Mouse (Mus musculus) macrophage (primary cell): ENCODE data around the gene Tm9sf2. TPM values are rescaled to one million over a fixed set of nuclear protein-coding genes. Genes with fewer than 3 reads are reported as not detected.

Experiments used
- H3K27ac ChIP-seq: fragments of 350-480 bp; formaldehyde crosslinking; 2 replicates; pipeline ENCODE4 v1.9.0; 2021
- H3K36me3 ChIP-seq: fragments of 350-480 bp; formaldehyde crosslinking; 2 replicates; pipeline ENCODE4 v1.9.0; 2021; ENCODE audit errors: inconsistent target
- H3K4me3 ChIP-seq: fragments of 350-480 bp; formaldehyde crosslinking; 2 replicates; pipeline ENCODE4 v1.9.0; 2021; ENCODE audit errors: inconsistent target
- H3K79me2 ChIP-seq: fragments of 350-480 bp; formaldehyde crosslinking; 2 replicates; pipeline ENCODE4 v1.9.0; 2021; ENCODE audit errors: inconsistent target
- WGBS: methylation state at CpG from one replicate; pipeline ENCODE4 v1.1.7; 2026; ENCODE audit warnings: inconsistent platforms; ENCODE audit not compliant: missing documents; 5-methylcytosine and 5-hydroxymethylcytosine counted together
- polyA plus RNA-seq: library from polyadenylated mRNA; stranded (reverse); fragments of 250-400 nt; gene quantifications from 3 replicates; pipeline ENCODE4 v1.2.4, GENCODE M21; 2018; ENCODE audit warnings: inconsistent platforms

Gene Tm9sf2
- polyA plus RNA-seq, 1 experiment from 2014 or later, result 98.5 TPM

DNA sequence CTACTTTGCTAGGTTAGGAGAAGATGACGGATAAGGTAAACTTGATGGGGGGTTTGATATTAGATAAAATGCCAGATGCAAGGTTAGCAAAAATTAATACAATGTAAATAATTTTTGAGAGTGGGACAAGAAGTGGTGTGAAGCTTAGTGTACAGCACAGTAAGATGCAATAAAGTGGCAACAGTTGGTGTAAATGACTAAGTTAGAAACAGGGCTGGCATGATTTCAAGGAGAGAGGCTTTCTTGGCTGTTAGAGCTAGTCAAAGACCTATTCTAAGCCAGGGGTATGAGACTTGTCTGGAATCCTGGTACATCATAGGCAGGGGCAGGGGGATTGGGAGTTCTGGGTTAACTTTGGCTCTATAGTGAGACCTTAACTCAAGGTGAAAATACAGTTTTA, 9.4 kb downstream of the Tm9sf2 start:
- no peak overlapping the region for H3K27ac ChIP-seq
- WGBS, result 100% methylated on average over 1 of the region's 1 CpGs
- peaks cover 92% of the 10 kb centered on the region for H3K79me2 ChIP-seq
- H3K4me3 ChIP-seq, result no peak overlapping the region
- no peaks in the 10 kb centered on the region for H3K36me3 ChIP-seq

DNA sequence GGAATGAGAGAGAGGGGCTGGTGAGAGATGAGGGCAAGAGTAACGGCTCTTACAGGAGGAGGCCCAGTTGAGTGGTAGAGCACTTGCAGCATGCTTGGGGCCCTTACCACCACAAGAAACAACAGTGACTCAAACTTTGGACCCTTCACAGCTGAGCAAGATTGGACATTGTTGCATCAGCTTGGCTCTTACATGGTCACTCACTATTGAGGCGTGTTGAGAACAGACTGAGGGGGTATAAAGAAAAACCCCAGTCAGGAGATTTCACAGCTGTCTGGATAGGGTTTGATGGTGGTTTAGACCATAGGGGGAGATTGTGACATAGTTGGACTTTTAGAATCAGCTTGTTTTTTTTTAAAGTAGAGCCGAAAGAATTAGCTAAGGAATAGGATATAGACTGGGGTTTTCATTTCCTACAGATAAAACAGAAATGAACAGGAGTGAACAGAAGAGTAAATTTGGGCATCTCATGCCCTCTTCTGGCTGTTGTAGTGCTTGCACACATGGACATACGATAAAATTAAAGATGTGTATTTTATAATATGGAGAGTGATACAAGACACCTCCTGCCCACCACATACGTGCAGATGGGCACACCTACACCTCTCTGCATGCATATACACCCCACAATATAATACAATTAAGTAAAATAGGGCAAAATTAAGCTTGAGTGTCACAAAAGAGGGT, 23.4 kb downstream of the Tm9sf2 start:
- H3K27ac ChIP-seq, result no peak overlapping the region

DNA sequence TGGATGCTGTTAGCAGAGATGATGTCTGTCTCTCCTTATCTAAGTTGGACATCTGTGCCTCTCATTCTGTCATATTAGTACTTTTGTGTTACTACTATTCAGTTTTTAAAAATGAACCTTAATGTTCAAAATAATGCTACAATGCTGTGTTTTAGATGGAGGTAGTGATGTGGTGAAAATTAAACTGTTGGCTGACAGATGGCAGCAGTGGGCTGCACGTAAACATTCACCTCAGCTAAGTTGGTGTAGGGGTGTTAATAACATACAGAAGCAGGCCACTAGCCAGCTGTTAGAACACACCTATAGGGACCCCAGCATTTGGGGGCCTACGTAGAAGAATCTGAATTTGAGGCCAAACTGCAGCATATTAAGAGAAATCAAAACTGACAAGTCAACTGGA, 24.8 kb downstream of the Tm9sf2 start:
- Histone ChIP-seq H3K79me2 (peaks cover 79% of the 10 kb centered on the region), H3K27ac (no peak overlapping the region), H3K36me3 (peaks cover 66% of the 10 kb centered on the region), H3K4me3 (no peak overlapping the region)
- WGBS, result 93% methylated on average over 2 of the region's 2 CpGs

More for the DNA sequence above, 23.4 kb downstream of the Tm9sf2 start:
- WGBS, result 55% methylated on average over 5 of the region's 5 CpGs
- H3K4me3 ChIP-seq, result no peak overlapping the region
- H3K79me2 ChIP-seq, result peaks cover 76% of the 10 kb centered on the region
- H3K36me3 ChIP-seq, result peaks cover 72% of the 10 kb centered on the region

DNA sequence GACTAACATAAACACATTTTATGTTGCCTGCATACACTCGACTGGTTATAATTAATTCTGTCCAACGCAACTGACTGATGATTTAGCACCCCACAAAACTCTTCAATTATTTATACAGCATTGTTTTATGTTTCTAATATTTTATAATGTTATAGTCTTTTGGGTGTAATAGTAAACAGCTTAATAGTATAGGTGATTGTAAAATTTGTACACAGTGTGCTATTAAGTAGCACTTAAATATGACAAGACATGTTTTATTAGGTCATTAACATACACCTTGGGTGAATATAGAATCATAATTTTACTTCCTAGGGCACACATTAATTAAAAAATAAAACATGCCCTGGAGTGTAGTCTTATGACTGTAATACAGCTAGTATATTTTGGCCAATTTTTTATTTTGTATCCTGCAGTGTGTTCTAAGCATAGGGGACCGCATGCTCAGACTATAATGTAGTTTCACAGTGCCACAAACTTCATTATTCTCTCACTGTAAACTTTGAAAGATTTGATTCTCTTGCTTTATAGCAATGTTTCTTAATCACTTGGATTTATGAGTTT, 29.6 kb downstream of the Tm9sf2 start:
- H3K36me3 ChIP-seq, result peaks cover 67% of the 10 kb centered on the region
- 97% methylated on average over 3 of the region's 3 CpGs for WGBS
- H3K4me3 ChIP-seq, result no peak overlapping the region
- no peak overlapping the region for H3K27ac ChIP-seq
- peaks cover 46% of the 10 kb centered on the region for H3K79me2 ChIP-seq

DNA sequence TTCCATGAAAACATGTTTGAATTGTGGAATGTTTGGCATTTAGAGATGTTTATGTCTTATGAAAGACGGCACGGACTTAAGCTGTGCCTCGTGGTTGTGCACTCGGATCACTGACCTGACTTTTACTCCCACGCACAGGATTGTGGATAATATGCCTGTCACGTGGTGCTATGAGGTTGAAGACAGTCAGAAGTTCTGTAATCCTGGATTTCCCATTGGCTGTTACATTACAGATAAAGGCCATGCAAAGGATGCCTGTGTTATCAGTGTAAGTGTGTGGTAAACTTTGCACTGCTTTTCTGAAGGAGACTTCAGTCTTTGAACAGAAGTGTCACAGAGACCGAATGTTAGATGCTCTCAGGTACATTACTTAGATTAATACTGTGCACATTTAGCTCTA, 30.4 kb downstream of the Tm9sf2 start:
- H3K27ac ChIP-seq, result no peak overlapping the region
- H3K4me3 ChIP-seq, result no peak overlapping the region
- H3K79me2 ChIP-seq, result peaks cover 38% of the 10 kb centered on the region; the same call in 1 of the 2 replicates
- H3K36me3 ChIP-seq, result peaks cover 73% of the 10 kb centered on the region
- 99% methylated on average over 7 of the region's 7 CpGs for WGBS

DNA sequence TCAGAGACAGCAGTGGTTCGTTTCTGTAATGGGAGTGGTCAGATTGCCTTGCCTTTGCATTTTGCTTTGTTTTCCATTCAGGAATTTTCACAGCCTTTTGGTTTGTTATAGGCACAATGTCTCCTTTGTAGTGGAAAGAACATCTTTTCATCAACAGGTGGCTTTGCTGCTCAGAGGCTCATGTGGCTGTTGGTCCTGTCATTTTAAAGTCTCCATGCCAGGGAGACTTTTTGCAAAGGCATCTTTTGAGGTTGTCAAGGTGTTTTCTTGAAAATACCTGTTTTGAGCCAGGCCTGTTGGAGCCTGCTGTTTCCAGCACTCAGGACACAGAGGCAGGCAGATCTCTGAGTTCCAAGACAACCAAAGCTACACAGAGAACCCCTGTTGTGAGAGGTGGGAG, 33.3 kb downstream of the Tm9sf2 start:
- no peak overlapping the region for H3K27ac ChIP-seq
- H3K4me3 ChIP-seq, result no peak overlapping the region
- H3K36me3 ChIP-seq, result peaks cover 69% of the 10 kb centered on the region
- H3K79me2 ChIP-seq, result peaks cover 11% of the 10 kb centered on the region; the same call in 1 of the 2 replicates
- WGBS, result 27% methylated on average over 1 of the region's 1 CpGs

DNA sequence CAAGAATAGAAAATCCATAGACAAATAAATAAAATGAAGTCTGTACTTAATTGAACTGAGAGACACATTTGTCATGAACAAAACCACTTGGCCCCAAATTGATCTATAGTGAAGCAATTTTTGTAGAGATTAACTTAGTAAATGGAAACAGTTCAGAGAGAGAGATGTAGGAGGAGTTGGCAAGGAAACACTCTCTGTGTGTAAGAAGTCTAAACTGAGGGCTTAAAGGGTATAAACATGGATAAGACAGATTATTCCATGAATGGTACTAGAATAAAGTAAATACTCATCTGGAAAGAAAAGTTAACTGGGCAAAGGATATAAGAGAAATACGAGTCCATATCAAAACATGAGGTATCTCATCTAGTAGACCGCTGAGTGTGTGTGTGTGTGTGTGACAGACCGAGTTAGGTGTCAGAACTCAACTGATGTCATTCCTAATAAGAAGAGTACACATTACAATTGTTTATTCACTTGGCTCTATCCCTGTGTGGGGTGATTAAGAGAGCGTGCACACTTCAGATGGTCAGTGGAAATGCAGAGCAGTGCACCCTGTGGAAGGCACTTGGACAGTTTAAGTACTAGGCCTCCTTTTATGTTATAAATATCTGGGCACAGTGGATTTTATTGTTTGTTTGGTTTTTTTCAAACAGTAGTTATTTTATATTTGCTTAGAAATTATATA, 36.9 kb downstream of the Tm9sf2 start:
- H3K36me3 ChIP-seq, result peaks cover 78% of the 10 kb centered on the region

DNA sequence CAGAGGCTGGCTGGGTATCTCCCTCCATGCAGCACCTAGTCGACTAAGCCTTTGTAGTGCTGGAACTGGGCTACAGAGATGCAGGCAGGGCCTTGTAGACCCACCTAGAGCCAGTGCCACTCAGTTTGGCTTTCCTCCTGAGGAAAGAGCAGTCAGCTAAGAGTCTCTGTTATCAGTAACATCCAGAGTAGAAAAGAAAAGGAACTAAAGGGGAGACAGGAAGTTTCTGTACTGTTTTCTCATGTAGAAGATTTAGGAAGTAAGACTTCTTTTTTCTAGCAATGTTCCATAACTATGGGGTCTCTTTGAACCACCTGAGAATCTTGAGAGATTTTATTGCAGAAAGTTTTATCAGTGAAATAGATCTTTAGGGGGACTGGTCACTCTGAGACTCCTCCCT, 38.5 kb downstream of the Tm9sf2 start:
- H3K36me3 ChIP-seq, result peaks cover 75% of the 10 kb centered on the region
- 5% methylated on average over 1 of the region's 1 CpGs for WGBS
- H3K4me3 ChIP-seq, result no peak overlapping the region
- no peak overlapping the region for H3K27ac ChIP-seq
- H3K79me2 ChIP-seq, result no peaks in the 10 kb centered on the region

More for the DNA sequence above, 36.9 kb downstream of the Tm9sf2 start:
- no peaks in the 10 kb centered on the region for H3K79me2 ChIP-seq
- H3K27ac ChIP-seq, result no peak overlapping the region
- WGBS, result 94% methylated on average over 4 of the region's 4 CpGs
- no peak overlapping the region for H3K4me3 ChIP-seq

DNA sequence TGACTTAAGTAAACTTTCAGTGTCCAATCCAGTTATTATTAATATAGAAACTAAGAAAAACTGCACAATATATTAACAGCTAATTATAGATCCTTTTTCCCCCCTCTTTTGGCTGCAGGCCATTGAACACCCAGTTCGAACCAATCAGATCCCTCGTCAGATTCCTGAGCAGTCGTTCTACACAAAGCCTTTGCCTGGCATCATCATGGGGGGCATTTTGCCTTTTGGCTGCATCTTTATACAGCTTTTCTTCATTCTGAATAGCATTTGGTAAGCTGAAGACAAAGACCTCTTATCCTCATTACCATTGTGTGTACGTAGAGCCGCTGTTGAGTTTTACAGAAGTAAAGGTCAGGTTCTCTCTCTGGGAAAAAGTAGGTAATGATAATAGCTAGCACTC, 43.8 kb downstream of the Tm9sf2 start:
- Histone ChIP-seq H3K79me2 (no peaks in the 10 kb centered on the region), H3K27ac (no peak overlapping the region), H3K4me3 (no peak overlapping the region), H3K36me3 (peaks cover 92% of the 10 kb centered on the region)
- 92% methylated on average over 5 of the region's 5 CpGs for WGBS

DNA sequence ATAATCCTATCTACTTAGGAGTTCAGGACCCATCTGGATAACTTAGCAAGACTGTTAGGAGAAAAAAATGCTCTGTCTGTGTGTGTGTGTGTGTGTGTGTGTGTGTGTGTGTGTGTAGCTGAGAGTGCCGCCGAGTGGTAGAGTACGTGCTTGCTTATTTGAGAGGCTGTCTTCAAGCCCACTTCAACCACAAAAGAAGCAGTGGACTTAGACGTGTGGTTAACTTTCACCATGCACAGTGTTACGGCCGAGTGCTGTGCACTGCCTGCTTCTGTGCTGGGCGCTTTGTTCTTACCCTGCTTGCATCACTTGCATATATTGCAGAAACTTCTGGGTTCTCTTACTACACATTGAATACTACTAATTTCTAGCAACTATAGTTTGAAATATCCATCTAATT, 50.9 kb downstream of the Tm9sf2 start:
- H3K79me2 ChIP-seq, result no peaks in the 10 kb centered on the region
- WGBS, result 81% methylated on average over 7 of the region's 7 CpGs
- no peak overlapping the region for H3K4me3 ChIP-seq
- H3K36me3 ChIP-seq, result peaks cover 44% of the 10 kb centered on the region
- H3K27ac ChIP-seq, result no peak overlapping the region

DNA sequence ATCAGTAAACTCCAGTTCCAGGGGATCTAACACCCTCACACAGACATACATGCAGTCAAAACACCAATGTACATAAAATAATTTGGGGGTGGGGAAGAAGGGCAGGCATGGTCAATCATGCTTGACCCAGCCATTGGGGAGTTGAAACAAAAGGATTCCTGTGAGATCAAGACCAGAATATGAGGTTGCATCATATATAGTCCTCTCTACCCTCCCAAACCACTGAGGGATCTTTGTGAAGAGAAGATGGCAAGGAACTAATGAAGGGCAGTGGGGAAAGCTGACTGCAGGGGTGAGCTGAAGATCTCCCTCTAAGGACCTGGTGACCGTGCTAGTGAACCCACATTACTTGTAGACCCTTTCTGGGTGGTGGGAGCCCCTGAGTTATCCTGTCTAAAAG, 54.1 kb downstream of the Tm9sf2 start:
- peaks cover 12% of the 10 kb centered on the region for H3K36me3 ChIP-seq
- H3K79me2 ChIP-seq, result no peaks in the 10 kb centered on the region
- no peak overlapping the region for H3K4me3 ChIP-seq
- 92% methylated on average over 1 of the region's 1 CpGs for WGBS
- H3K27ac ChIP-seq, result no peak overlapping the region

DNA sequence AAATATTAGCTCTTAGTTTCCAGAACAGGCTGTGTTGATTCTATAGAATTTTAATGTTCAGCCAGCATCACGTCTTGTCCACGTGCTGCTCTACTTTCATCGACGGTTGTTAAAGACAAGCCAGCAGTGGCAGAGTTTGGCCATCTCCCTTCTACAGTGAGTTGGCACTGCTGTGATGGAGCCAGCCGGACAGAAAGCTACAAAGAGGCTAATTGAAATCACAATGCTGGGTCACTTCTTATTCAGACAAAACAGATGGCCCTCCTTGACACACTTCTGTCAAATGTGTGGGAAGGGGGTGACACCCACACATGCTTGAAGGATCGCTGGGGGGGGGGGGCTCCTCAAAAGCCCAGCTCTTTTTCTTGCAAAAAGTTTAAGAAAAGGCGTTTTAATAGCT, 62.1 kb downstream of the Tm9sf2 start:
- 89% methylated on average over 7 of the region's 7 CpGs for WGBS
- no peak overlapping the region for H3K4me3 ChIP-seq
- H3K27ac ChIP-seq, result no peak overlapping the region
- H3K79me2 ChIP-seq, result no peaks in the 10 kb centered on the region
- H3K36me3 ChIP-seq, result no peaks in the 10 kb centered on the region

DNA sequence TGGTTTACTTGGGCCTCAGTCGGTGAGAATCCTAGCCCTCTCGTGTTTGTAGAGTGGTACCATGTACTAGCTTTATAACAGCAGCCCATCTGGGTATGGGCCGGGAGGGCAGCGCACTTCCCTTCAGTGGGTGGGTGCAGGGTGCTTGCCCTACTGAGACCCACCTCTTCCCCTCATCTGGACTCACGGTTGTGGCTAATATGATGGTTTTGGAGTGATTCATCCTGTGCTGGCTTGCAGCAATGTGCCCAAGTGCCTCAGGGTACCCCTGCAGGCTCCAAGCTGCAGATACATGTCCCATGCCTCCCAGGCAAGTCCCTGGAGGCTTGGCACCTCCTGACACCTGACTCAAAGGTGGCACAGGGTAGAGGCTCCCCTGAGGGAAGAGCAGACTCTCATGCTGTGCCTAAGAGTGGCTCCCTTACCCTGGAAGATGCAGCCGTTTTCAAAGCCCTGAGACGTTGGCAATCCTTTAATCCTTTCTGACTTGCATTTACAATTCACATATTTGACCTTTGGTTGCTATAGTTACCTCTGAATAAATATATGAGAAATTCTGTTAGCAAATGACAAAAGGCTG, 63.5 kb downstream of the Tm9sf2 start:
- no peaks in the 10 kb centered on the region for H3K36me3 ChIP-seq
- H3K27ac ChIP-seq, result no peak overlapping the region
- WGBS, result 83% methylated on average over 7 of the region's 7 CpGs
- no peak overlapping the region for H3K4me3 ChIP-seq
- no peaks in the 10 kb centered on the region for H3K79me2 ChIP-seq

DNA sequence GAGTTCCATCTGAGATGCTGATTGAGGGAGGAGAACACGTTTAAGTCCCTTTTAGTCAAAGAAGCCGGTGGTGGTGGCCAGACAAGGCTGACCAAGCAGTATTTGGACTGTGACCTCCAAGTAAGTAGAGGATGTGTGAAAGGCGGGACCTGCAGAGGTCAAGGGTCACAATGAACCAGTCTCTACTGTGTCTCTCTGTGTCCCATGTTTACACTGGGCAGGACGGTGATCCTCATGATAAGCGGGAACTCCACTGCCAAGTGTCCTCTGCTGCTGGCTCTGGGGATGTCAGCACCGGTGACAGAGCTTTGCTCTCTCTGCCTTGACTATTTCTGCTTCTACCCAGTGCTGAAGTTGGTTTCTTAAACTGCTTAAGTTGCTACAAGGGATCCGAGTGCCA, 64.2 kb downstream of the Tm9sf2 start:
- H3K4me3 ChIP-seq, result no peak overlapping the region
- no peak overlapping the region for H3K27ac ChIP-seq
- no peaks in the 10 kb centered on the region for H3K79me2 ChIP-seq
- H3K36me3 ChIP-seq, result no peaks in the 10 kb centered on the region
- WGBS, result 93% methylated on average over 7 of the region's 7 CpGs

DNA sequence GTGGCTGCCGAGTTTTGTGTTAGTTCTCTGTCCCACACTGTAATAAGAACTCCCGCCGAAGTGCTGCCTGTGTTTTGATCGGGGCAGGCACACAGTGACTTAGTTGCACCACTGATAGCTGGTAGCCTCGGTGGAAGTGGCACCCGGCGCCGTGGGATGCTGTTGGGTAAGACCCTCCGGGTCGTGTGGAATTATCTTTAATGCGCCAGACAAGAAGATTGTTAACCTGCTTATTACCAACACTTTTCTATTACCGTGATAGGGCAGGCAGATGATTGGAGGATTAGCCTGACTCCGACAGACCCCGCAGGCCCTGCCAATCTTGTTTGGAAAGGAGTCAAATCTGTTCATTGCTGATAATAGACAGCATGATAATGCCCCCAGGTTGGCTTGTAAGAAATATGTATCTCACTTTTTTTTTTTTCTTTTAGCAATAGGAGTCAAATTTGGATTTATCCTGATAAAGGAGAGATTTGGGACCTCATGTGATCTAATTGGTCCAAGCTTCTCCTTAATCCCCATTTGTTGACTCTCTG, 69.5 kb downstream of the Tm9sf2 start:
- Histone ChIP-seq H3K36me3 (no peaks in the 10 kb centered on the region), H3K79me2 (no peaks in the 10 kb centered on the region)
- 98% methylated on average over 14 of the region's 14 CpGs for WGBS

More for the DNA sequence above, 69.5 kb downstream of the Tm9sf2 start:
- H3K4me3 ChIP-seq, result no peak overlapping the region
- H3K27ac ChIP-seq, result no peak overlapping the region
